Mouse (Mus musculus) lung, adult 10 weeks (tissue): ENCODE measurements around the gene 4930430F08Rik. TPM values are rescaled to one million over a fixed set of nuclear protein-coding genes. Genes with fewer than 3 reads are reported as not detected.

Source experiments
- polyA plus RNA-seq: library from polyadenylated mRNA; stranded (reverse); fragments of 350-450 nt; fragmentation: Illumina TruSeq; extraction: RNeasy Lipid Tissue Mini Kit (QIAGEN cat#74804); gene quantifications from one replicate; pipeline ENCODE4 v1.2.3, GENCODE M21; 2014; ENCODE audit warnings: low read depth, low replicate concordance; ENCODE audit not compliant: insufficient read depth

The 4930430F08Rik gene
- polyA plus RNA-seq: 4.4 TPM

GRCm38 (mm10) chr10:100590323-100590722 lies at the start of gene 4930430F08Rik, which contains the start of gene 1700017N19Rik:
TSS of gene 4930430F08Rik (minus strand) at chr10:100590423.
TSS of gene 1700017N19Rik (plus strand) at chr10:100590484.

Other genes starting within 250 kb of the 4930430F08Rik start
- gene Gm4302, start 249.6 kb downstream of the 4930430F08Rik start, polyA plus RNA-seq: not detected
- not detected for gene Gm4303, start 244.5 kb downstream of the 4930430F08Rik start, polyA plus RNA-seq
- not detected for gene Gm4305, start 239.3 kb downstream of the 4930430F08Rik start, polyA plus RNA-seq
- not detected for gene Gm4307, start 229.1 kb downstream of the 4930430F08Rik start, polyA plus RNA-seq
- gene Gm4312, start 207.9 kb downstream of the 4930430F08Rik start, polyA plus RNA-seq: not detected
- gene Tmtc3, start 103.1 kb downstream of the 4930430F08Rik start, polyA plus RNA-seq: 4.6 TPM
- 4.0 TPM for gene Cep290, start 102.9 kb downstream of the 4930430F08Rik start, polyA plus RNA-seq
- gene 1700017N19Rik, start 61 bp upstream of the 4930430F08Rik start, polyA plus RNA-seq: not detected